Mouse (Mus musculus): ENCODE results near the gene Tspan5. TPM values are rescaled to one million over a fixed set of nuclear protein-coding genes. Genes with fewer than 3 reads are reported as not detected.

Gene Tspan5
- total RNA-seq, 2 experiments from 2014 or later = 247 to 286 TPM

- intact Hi-C loops (cut with DNase I) = no loop called here
These were observed 213.2 kb downstream of the Tspan5 start for GRCm38 (mm10) chr3:138955220-138955619.

More at GRCm38 (mm10) chr3:138955220-138955619, 213.2 kb downstream of the Tspan5 start:
- DNase-seq (ENCODE audit: low spot score in 2 of 2) = no peak

Other genes starting within 250 kb of the Tspan5 start
- gene Eif4e, start 216.0 kb upstream of the Tspan5 start, total RNA-seq (2021) = 100 to 1,000 TPM; 175 to 183 TPM

Measured in left cerebral cortex, postnatal 36 days (tissue).